Mouse (Mus musculus) stomach, embryonic 15.5 days (tissue): ENCODE measurements around the gene Ubac2. TPM values are rescaled to one million over a fixed set of nuclear protein-coding genes. Genes with fewer than 3 reads are reported as not detected.
A peak's percentile ranks its signal among the peaks of the same experiment; 100 is the strongest.

ENCODE experiments used
- ATAC-seq: fragments of 200-750 bp; cut with Nextera tagmentation; 2 replicates; pipeline ENCODE4 v1.8.0; 2017; ENCODE audit warnings: low read depth, moderate number of reproducible peaks, moderate TSS enrichment; ENCODE audit not compliant: insufficient read depth, low FRiP score
- H3K27ac ChIP-seq: fragments of 300-500 bp; sonication (generic); 2 replicates; pipeline ENCODE4 v1.5.1; 2015; ENCODE audit warnings: mild to moderate bottlenecking, inconsistent platforms
- H3K27me3 ChIP-seq: fragments of 300-500 bp; sonication (generic); replicated peaks from 2 replicates; pipeline ENCODE4 v1.6.1; 2015; ENCODE audit warnings: inconsistent platforms
- H3K36me3 ChIP-seq: fragments of 300-500 bp; sonication (generic); 2 replicates; pipeline ENCODE4 v1.6.1; 2015; ENCODE audit warnings: inconsistent platforms
- H3K4me1 ChIP-seq: fragments of 300-500 bp; sonication (generic); 2 replicates; pipeline ENCODE4 v1.6.1; 2015; ENCODE audit warnings: inconsistent platforms
- H3K4me2 ChIP-seq: fragments of 300-500 bp; sonication (generic); 2 replicates; pipeline ENCODE4 v1.6.1; 2015; ENCODE audit warnings: mild to moderate bottlenecking, inconsistent platforms
- H3K4me3 ChIP-seq: fragments of 300-500 bp; sonication (generic); replicated peaks from 2 replicates; pipeline ENCODE4 v1.5.1; 2015; ENCODE audit warnings: inconsistent platforms
- H3K9ac ChIP-seq: fragments of 300-500 bp; sonication (generic); 2 replicates; pipeline ENCODE4 v1.6.1; 2015; ENCODE audit warnings: inconsistent platforms
- H3K9me3 ChIP-seq: fragments of 300-500 bp; sonication (generic); 2 replicates; pipeline ENCODE4 v1.6.1; 2016; ENCODE audit warnings: inconsistent platforms
- WGBS: fragments of 180-500 bp; shearing (Covaris S2); methylation state at CpG from one replicate; pipeline ENCODE4 v1.1.7; 2015; 5-methylcytosine and 5-hydroxymethylcytosine counted together
- polyA plus RNA-seq: library from polyadenylated mRNA; unstranded; fragments of >200 nt; fragmentation: Nextera tagmentation; extraction: Ambion mirVana; gene quantifications from 2 replicates; pipeline ENCODE4 v1.2.1, GENCODE M21; 2015

Ubac2 gene
- polyA plus RNA-seq, 1 experiment from 2014 or later, result 61.6 TPM

DNA sequence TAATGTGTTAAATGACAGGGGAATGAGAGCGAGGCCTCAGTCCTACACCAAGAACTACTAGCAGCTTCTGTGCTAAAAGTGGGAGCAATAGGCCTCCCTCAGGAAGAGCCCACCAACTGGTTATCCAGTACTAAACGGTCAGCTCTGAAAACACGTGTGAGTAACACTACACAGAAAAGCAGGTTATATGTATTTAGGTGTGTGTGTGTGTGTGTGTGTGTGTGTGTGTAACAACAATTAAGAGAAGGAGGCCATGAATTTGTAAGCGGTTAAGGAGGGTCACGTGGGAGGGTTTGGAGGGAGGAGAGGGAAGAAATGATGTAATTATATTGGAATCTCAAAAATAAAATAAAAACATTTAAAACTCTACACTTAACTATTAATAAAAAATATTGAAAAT lies 36.7 kb downstream of the Ubac2 start:
- H3K36me3 ChIP-seq, result 0 out of 2 replicates have a peak, but pooled peaks cover 3% of the 10 kb centered on the region
- WGBS, result 81% methylated on average over 5 of the region's 5 CpGs
- no peak for ATAC-seq
- H3K4me3 ChIP-seq, result no peak overlapping the region
- no peaks in the 10 kb centered on the region for H3K9me3 ChIP-seq
- no peak overlapping the region for H3K27ac ChIP-seq
- H3K9ac ChIP-seq, result no peak overlapping the region
- H3K27me3 ChIP-seq, result no peaks in the 10 kb centered on the region
- no peak overlapping the region for H3K4me2 ChIP-seq
- no peaks in the 10 kb centered on the region for H3K4me1 ChIP-seq

DNA sequence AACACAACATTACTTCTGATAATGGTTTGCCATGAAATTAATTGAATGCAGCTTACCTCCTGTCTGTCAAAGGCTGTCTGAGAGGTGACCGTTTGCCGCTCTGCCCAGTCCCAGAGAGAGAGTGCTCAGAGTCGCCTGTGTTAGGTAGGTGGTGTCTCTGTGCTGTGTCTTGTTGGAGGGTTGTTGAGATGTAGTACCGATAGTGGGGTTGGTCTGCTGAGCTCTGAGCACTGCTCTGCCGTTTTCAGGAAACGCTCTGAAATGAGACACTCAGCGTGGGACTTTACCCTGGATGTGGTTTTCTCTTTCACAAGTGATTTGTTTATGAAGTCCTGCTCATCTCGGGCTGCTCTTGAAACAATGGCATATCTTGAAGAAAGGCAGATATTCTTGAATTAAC lies 37.2 kb downstream of the Ubac2 start, which contains the start of gene Gpr18:
Gene Gpr18 (minus strand): TSS at position 161 of the 400 bp plus-strand sequence.
- ATAC-seq, result no peak
- 69% methylated on average over 8 of the region's 8 CpGs for WGBS

GRCm38 (mm10) chr14:121916311-121917094 lies 38.1 kb downstream of the Ubac2 start:
- no peak overlapping the region for H3K4me2 ChIP-seq
- no peak overlapping the region for H3K4me3 ChIP-seq
- no peak for ATAC-seq
- no peak overlapping the region for H3K9ac ChIP-seq
- H3K36me3 ChIP-seq, result 0 out of 2 replicates have a peak, but pooled peaks cover 3% of the 10 kb centered on the region
- H3K9me3 ChIP-seq, result no peaks in the 10 kb centered on the region
- H3K27me3 ChIP-seq, result no peaks in the 10 kb centered on the region
- 90% methylated on average over 6 of the region's 6 CpGs for WGBS
- H3K27ac ChIP-seq, result no peak overlapping the region
- no peaks in the 10 kb centered on the region; the same call in 1 of the 2 replicates for H3K4me1 ChIP-seq

More for the DNA sequence above, 37.2 kb downstream of the Ubac2 start, which contains the start of gene Gpr18:
- Histone ChIP-seq H3K4me3 (no peak within 1 kb of the TSS), H3K36me3 (0 out of 2 replicates have a peak, but pooled peaks cover 3% of the 10 kb centered on the region), H3K27ac (no peak within 1 kb of the TSS), H3K9ac (no peak within 1 kb of the TSS), H3K9me3 (no peaks in the 10 kb centered on the region), H3K4me1 (no peaks in the 10 kb centered on the region), H3K27me3 (no peaks in the 10 kb centered on the region), H3K4me2 (no peak within 1 kb of the TSS)

DNA sequence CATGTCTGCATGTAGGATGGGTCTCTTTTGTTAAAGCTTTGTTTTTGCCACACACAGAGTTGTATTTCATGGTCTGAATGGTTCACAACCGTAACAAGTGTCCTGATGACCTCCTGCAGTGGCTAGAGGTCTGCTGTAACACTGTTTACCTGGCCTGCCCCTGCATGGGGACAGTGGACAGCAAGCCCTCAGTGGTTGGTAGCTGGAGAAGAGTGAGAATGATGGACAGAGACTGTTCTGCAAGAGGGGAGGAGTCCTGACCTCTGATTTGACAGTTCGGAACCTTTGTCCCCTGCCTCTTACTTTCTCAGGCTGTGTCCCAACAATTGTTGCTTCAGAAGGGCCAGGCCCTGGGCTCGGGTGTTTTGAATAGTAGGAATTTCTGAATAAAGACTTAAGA lies 39.8 kb downstream of the Ubac2 start:
- no peak overlapping the region for H3K4me3 ChIP-seq
- H3K9ac ChIP-seq, result no peak overlapping the region
- H3K27ac ChIP-seq, result no peak overlapping the region
- no peaks in the 10 kb centered on the region; the same call in 1 of the 2 replicates for H3K4me1 ChIP-seq
- H3K9me3 ChIP-seq, result no peaks in the 10 kb centered on the region
- no peaks in the 10 kb centered on the region for H3K36me3 ChIP-seq
- WGBS, result 73% methylated on average over 3 of the region's 3 CpGs
- H3K4me2 ChIP-seq, result no peak overlapping the region
- no peak for ATAC-seq
- no peaks in the 10 kb centered on the region for H3K27me3 ChIP-seq

- Histone ChIP-seq H3K4me3 (no peak overlapping the region), H3K9me3 (no peaks in the 10 kb centered on the region), H3K9ac (no peak overlapping the region), H3K27ac (no peak overlapping the region), H3K36me3 (no peaks in the 10 kb centered on the region), H3K4me1 (no peaks in the 10 kb centered on the region; the same call in 1 of the 2 replicates), H3K27me3 (no peaks in the 10 kb centered on the region), H3K4me2 (no peak overlapping the region)
- ATAC-seq, result no peak
- 24% methylated on average over 3 of the region's 3 CpGs for WGBS
These were observed 41.3 kb downstream of the Ubac2 start for GRCm38 (mm10) chr14:121919752-121920151.

DNA sequence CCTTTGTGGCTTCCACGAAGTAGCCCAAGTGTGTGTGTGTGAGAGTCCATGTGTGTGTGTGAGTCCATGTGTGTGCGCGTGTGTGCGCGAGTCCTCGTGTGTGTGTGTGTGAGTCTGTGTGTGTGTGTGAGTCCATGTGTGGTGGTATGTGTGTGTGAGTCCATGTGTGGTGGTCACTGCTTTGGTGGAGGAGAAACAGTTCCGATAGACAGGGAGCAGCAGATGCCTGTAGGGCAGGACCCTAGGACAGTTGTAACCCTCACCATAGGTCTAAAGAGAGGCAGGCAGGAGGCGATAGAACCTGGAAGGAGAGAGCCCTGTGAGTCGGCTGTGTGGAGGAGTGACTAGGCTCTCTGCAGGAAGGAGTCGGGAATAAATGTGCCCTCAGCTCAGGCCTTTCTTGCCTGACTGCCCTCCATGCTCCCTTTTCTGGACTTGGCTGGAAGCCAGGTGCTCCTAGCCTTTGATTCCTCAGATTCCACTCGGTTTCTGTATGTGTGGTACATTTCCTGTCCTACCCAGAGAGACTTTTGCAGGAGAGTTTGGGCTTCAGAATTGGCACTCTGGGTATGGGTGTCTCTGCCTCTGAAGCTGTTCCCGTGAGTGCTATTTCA lies 42.2 kb downstream of the Ubac2 start:
- no peak overlapping the region for H3K4me3 ChIP-seq
- H3K27me3 ChIP-seq, result no peaks in the 10 kb centered on the region
- ATAC-seq, result peak; percentile 47
- 0 out of 2 replicates have a peak overlapping the region, but pooled peaks have one; percentile 1 for H3K27ac ChIP-seq
- H3K9me3 ChIP-seq, result no peaks in the 10 kb centered on the region
- H3K36me3 ChIP-seq, result no peaks in the 10 kb centered on the region
- no peak overlapping the region for H3K4me2 ChIP-seq
- WGBS, result 74% methylated on average over 12 of the region's 12 CpGs
- H3K4me1 ChIP-seq, result no peaks in the 10 kb centered on the region; the same call in 1 of the 2 replicates
- no peak overlapping the region for H3K9ac ChIP-seq

GRCm38 (mm10) chr14:121922016-121922415 lies 43.6 kb downstream of the Ubac2 start:
- 87% methylated on average over 4 of the region's 4 CpGs for WGBS
- Histone ChIP-seq H3K36me3 (no peaks in the 10 kb centered on the region), H3K27ac (no peak overlapping the region), H3K9me3 (no peaks in the 10 kb centered on the region), H3K4me3 (no peak overlapping the region), H3K4me2 (no peak overlapping the region), H3K4me1 (no peaks in the 10 kb centered on the region; the same call in 1 of the 2 replicates), H3K9ac (no peak overlapping the region), H3K27me3 (no peaks in the 10 kb centered on the region)
- no peak for ATAC-seq

DNA sequence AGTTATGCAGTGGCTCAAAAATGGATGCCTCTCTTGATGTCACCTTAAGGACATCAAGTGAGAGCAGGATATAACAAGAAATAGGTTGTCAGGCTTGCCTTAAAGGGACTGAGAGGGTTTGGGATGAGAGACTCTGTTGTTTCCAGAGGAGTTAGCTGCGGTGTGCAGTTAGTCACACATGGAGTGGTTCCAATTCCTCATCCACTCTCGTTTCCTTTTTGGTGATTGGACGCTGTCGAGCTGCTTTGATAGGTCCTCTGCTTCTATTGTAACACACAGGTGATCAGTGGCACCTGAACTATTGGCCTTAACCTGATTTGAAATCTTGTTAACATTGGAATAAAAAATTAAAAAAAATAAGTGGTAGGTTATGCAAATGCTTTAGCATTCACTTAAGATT lies 44.3 kb downstream of the Ubac2 start:
- 78% methylated on average over 4 of the region's 4 CpGs for WGBS
- H3K4me3 ChIP-seq, result no peak overlapping the region
- no peaks in the 10 kb centered on the region; the same call in 1 of the 2 replicates for H3K4me1 ChIP-seq
- no peaks in the 10 kb centered on the region for H3K27me3 ChIP-seq
- H3K9me3 ChIP-seq, result no peaks in the 10 kb centered on the region
- no peak for ATAC-seq
- no peaks in the 10 kb centered on the region for H3K36me3 ChIP-seq
- no peak overlapping the region for H3K4me2 ChIP-seq
- no peak overlapping the region for H3K9ac ChIP-seq
- no peak overlapping the region for H3K27ac ChIP-seq

DNA sequence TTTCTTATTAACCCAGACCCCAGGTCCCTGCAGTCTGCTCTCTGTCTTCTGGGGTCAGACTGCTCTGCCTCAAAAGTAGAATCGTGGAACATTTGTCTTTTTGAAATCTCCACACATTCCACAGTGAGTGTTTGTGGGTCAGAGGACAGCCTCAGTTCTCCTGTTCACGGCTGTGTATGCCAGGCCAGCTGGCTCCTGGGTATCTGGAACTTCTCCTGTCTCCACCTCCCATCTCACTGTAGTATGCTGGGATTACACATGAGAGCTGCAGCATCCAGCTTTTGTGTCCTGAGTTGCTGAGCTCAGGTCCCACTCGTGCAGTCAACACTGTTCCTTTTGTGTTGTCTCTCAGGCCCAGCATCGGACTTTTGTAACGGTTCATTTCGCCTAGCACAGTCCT lies 46.5 kb downstream of the Ubac2 start:
- Histone ChIP-seq H3K27ac (no peak overlapping the region), H3K9me3 (no peaks in the 10 kb centered on the region), H3K4me3 (no peak overlapping the region), H3K4me1 (no peaks in the 10 kb centered on the region; the same call in 1 of the 2 replicates), H3K36me3 (no peaks in the 10 kb centered on the region), H3K27me3 (no peaks in the 10 kb centered on the region), H3K4me2 (no peak overlapping the region), H3K9ac (no peak overlapping the region)
- ATAC-seq, result no peak
- 57% methylated on average over 6 of the region's 6 CpGs for WGBS

DNA sequence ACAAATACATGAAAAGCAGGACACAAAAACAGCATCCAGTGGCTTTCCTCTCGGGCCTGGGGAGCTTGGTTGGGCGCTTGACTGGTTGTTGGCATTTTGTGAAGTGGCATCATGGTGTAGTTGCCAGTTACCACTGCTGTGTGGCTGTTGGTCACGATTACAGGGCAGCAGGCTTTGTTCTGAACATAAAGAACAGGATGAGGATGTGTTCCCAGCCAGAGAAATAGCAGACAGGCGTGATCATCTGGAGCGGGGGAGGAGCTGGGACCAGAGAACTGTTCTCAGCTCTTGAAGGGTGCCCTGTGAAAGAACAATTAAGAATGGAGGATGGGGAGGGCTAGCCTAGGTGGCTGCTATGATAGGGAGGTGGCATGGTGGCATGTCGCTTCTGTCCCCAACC lies 48.5 kb downstream of the Ubac2 start:
- WGBS, result 83% methylated on average over 6 of the region's 6 CpGs

GRCm38 (mm10) chr14:121927451-121927850 lies 49.0 kb downstream of the Ubac2 start:
- Histone ChIP-seq H3K27me3 (no peaks in the 10 kb centered on the region), H3K4me3 (no peak overlapping the region), H3K36me3 (no peaks in the 10 kb centered on the region), H3K9ac (no peak overlapping the region), H3K4me1 (peaks cover 4% of the 10 kb centered on the region; the same call in 1 of the 2 replicates), H3K9me3 (no peaks in the 10 kb centered on the region), H3K27ac (no peak overlapping the region), H3K4me2 (no peak overlapping the region)
- no peak for ATAC-seq
- WGBS, result 89% methylated on average over 8 of the region's 8 CpGs

More for the DNA sequence above, 48.5 kb downstream of the Ubac2 start:
- H3K27ac ChIP-seq, result no peak overlapping the region
- no peak overlapping the region for H3K4me3 ChIP-seq
- no peaks in the 10 kb centered on the region for H3K36me3 ChIP-seq
- H3K27me3 ChIP-seq, result no peaks in the 10 kb centered on the region
- no peak overlapping the region for H3K4me2 ChIP-seq
- ATAC-seq, result no peak
- peaks cover 3% of the 10 kb centered on the region; the same call in 1 of the 2 replicates for H3K4me1 ChIP-seq
- H3K9me3 ChIP-seq, result no peaks in the 10 kb centered on the region
- no peak overlapping the region for H3K9ac ChIP-seq
